21 mouse cellular contexts compared by ENCODE assay signal in genomic region chr9:80149594-80149993, GRCm38 (mm10).
"Had no signal": no experiment of that assay in that cellular context is flagged by ENCODE, and none has a peak within 500 bp of the region (broad histone marks: within the 10 kb centered on the region; RNA-seq: fewer than 3 reads in every experiment).

No protein-coding gene starts in this region.

- DNase-seq: kidney, adult 11 months; kidney, adult 8-10 months; kidney, postnatal 10 days; kidney, postnatal 36 days; left cerebral cortex, postnatal 4 days; liver, postnatal 0 days; right cerebral cortex, adult 18-20 months; right cerebral cortex, postnatal 14 days; right cerebral cortex, postnatal 4 days; thymus, postnatal 25 days had no signal

- H3K36me3 ChIP-seq: midbrain, embryonic 15.5 days had no signal

- H3K4me2 ChIP-seq: kidney, embryonic 15.5 days; limb, embryonic 12.5 days; limb, embryonic 15.5 days; liver, embryonic 11.5 days; lung, embryonic 15.5 days; midbrain, embryonic 12.5 days; midbrain, embryonic 15.5 days; neural tube, embryonic 12.5 days; neural tube, embryonic 15.5 days had no signal

- H3K9me3 ChIP-seq: kidney, embryonic 15.5 days; limb, embryonic 12.5 days; limb, embryonic 15.5 days; lung, embryonic 15.5 days; midbrain, embryonic 12.5 days; midbrain, embryonic 15.5 days; neural tube, embryonic 12.5 days; neural tube, embryonic 15.5 days had no signal

- H3K4me1 ChIP-seq: kidney, embryonic 15.5 days; limb, embryonic 15.5 days; lung, embryonic 15.5 days; midbrain, embryonic 12.5 days; midbrain, embryonic 15.5 days; neural tube, embryonic 12.5 days; neural tube, embryonic 15.5 days had no signal

- H3K9ac ChIP-seq: kidney, embryonic 15.5 days; limb, embryonic 12.5 days; limb, embryonic 15.5 days; liver, embryonic 14.5 days; liver, postnatal 0 days; lung, embryonic 15.5 days; midbrain, embryonic 12.5 days; midbrain, embryonic 15.5 days; neural tube, embryonic 12.5 days; neural tube, embryonic 15.5 days had no signal

- ATAC-seq: liver, postnatal 0 days; midbrain, embryonic 15.5 days had no signal

- H3K27me3 ChIP-seq: kidney, embryonic 15.5 days; limb, embryonic 12.5 days; limb, embryonic 15.5 days; lung, embryonic 15.5 days; midbrain, embryonic 12.5 days; midbrain, embryonic 15.5 days; neural tube, embryonic 12.5 days; neural tube, embryonic 15.5 days had no signal

- H3K4me3 ChIP-seq: kidney, embryonic 15.5 days; limb, embryonic 12.5 days; limb, embryonic 15.5 days; lung, embryonic 15.5 days; midbrain, embryonic 12.5 days; midbrain, embryonic 15.5 days; neural tube, embryonic 12.5 days; neural tube, embryonic 15.5 days had no signal

- H3K27ac ChIP-seq: kidney, embryonic 15.5 days; limb, embryonic 12.5 days; limb, embryonic 15.5 days; liver, embryonic 14.5 days; lung, embryonic 15.5 days; macrophage; midbrain, embryonic 12.5 days; midbrain, embryonic 15.5 days; neural tube, embryonic 12.5 days; neural tube, embryonic 15.5 days had no signal
